Mouse (Mus musculus) thymus, postnatal 14 days (tissue): Measurements from ENCODE around the gene Cacng8.
A peak's percentile ranks its signal among the peaks of the same experiment; 100 is the strongest.
"Not testable (repeated sequence)": the region's sequence is repeated elsewhere in the genome, so short reads cannot be mapped to it uniquely, and the experiment has no call there.

Experiments
- DNase-seq: peaks from one replicate; pipeline ENCODE4 v3.0.0; 2021

The Cacng8 gene

DNA sequence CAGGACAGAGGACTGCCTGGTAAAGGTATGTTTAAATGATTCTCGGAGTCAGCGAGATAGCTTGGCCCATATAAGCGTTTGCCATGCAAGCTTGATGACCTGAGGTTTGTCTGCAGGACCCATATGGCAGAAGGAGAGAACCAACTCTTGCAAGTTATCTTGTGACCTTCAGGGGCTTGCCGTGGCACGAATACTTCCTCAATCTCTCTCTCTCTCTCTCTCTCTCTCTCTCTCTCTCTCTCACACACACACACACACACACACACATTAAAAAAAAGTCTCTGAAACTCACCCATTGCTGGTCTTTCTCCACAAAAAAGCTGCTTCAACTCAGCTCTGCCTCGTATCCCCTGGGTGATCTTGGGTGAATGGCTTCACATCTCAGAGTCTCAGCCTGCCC is 1.6 kb upstream of the Cacng8 start:
- DNase-seq = no peak

DNA sequence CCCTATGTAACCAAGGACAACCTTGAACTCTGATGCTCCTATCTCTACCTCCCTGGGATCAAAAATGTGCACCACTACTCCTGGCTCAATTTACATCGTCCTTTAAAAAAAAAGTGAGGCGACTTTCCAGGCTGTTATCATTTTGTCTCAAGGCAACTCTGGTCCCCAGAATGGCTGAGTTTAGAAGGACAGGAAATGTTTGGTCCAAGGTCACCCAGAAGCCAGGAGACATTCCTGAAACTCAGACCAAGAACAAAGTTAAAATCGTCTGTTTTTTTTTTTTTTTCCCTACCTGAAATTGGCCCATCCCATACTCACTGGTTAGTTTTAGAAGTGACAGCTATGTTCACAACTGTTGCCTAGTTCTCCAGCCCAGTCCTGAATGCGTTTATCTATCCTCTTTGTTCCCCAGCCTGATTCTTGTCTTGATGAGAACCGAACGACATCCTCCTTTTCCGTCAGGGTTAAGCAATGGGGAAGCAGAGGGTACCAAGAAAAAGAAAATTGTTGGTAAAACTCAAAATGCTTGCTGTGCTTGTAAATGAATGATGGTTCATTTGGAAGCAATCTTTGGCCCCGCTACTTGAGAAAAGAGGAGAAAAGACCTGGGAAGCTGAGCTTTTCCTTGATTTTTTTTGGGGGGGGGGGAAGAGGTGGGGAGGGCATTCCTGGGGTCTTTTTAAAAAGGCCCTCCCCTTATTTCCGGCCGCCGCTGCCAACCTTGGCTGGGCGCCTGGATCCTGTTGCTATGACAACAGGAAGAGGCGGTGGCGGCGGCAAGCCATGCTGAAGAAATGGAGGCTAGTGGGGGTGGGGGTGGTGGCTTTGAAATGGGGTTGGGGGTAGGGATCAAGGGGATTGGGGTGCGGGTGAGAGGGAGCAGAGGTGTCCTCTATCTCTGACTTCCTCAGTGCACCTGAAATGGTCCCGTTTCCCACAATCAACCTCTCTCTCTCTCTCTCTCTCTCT is 755 bp upstream of the Cacng8 start:
- DNase-seq = peak; percentile 44

DNA sequence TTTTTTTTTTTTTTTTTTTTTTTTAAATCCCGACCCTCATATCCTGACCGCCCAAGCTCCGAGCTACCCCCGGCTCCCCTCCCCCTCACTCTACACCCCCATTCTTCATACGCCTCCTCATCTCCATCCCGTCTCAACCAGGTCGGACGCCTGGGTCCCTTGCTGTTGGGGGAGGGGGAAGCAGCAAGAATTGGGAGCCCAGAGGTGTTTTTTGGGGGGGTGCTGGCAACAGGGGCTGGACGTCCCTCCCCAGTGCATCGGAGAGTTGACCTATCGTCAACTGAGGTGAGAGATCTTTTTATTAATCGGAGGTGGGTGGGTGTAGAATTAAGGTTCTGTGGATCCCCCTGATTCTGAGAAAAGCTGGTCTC is 583 bp downstream of the Cacng8 start:
- no peak for DNase-seq

DNA sequence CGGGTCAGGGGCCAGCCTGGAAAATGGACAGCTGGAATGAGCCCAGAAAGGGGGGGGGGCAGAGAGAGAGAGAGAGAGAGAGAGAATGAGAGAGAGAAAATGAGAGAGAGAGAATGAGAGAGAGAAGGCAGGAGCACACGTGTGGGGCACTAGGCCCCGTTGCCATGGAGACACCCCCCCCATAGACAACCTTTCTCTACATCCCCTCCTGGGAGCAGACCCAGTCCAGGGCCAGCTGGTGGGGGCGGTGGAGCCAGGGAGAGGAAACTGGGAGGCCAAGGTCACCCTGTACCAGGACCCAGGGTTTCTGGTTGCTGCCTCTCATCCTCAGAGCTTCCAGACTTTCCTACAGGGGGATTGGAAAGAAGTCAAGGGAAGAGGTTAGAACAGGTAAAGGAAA is 1.3 kb downstream of the Cacng8 start:
- DNase-seq = no peak

DNA sequence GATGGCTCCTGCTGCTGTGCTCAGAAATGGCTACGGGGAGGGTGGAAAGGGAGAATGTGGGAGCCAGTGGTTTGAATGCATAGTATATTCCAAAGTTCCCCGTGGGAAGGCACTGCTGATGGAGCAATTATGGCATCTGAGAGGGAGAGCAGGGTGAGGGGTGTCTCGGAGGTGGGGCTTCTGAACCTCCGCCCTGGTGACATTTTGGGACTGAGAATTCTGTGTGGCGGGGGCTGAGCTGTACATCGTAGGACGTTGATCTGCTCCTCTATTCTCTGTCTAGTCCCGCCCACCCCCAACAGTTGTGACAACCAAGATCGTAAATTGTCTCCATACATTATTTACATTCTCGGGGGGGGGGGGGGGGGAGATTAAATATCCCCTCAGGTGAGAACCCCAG is 6.9 kb downstream of the Cacng8 start:
- no peak for DNase-seq

DNA sequence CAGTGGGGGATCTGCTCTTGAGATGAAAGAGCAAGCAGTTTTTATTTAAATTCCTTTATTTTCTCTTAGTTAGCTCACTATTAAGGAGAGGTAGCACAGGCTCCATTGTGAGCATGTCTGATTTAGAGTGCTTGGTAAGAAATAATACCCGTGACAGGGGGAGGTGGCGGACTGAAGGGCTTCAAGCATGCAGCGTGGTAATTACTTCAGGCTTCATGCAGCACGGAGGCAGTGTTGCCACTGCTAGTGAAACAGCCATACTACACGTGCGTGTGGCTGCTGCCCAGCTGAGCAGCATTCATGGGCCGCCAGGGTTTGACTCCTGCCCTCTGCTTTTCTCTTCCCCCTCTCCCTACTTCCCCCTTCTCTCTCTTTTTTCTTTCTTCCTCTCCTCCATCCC is 7.3 kb downstream of the Cacng8 start:
- no peak for DNase-seq

DNA sequence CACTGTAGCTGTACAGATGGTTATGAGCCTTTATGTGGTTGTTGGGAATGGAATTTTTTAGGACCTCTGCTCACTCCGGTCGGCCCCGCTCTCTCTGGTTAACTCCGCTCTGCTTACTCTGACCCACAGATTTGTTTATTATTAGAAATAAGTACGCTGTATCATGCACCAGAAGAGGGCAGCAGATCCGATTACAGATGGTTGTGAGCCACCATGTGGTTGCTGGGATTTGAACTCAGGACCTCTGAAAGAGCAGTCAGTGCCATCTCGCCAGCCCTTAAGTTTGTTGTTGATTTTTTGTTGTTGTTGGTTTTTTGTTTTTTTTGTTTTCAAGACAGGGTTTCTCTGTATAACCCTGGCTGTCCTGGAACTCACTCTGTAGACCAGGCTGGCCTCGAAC is 7.9 kb downstream of the Cacng8 start:
- DNase-seq = not testable (repeated sequence)

DNA sequence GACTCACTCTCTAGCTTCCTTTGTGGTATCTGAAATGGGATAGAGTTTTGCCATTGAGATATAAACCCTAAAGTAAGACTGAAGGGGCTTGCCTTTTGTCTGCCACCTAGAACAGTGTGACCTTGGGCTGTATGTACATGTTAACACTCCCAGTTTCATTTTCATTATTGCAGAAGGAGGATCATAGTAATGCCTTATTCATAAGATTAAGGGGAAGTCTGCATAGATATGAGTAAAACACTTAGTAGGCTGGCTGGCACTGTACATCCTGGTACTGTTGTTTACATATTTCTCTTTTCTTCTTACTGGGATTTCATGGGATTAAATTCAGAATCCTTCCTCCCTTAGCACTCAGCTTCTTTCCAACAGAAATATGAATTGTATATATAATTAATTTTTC is 9.5 kb downstream of the Cacng8 start:
- DNase-seq = no peak

DNA sequence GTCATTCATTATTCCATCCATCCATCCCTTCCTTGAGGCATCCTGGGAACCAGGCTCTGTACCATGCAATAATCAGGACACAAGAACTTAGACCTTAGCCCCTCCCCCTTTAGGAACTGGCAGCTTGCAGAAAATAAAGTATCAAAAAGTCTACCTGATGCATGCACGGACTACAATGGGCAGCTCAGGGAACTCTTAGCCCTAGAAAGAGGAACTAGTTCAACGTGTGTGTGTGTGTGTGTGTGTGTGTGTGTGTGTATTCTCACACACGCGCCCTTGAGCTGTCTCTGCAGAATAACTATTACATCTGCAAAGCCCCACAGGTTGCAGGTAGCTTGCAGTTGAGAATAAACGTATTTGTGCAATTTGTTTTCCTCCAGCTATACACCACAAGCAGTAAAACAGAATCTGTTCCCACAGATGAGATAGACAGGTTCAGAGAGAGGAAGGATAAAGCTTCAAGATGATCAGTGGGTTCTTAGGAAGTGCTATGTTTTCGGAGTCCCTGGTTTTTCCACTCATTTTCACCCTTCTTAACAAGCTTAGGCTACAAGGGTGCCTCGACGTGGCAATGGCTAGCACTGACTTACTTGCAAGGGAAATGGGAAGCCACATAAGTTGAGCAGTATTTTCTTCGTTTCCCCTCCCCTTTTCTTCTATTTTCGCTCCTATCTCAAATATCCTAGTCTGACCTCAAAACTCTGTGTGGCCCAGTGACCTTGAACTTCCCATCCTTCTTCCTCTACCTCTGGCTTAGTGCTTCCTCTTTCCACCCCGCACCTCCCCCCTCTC is 19.4 kb downstream of the Cacng8 start:
- DNase-seq = no peak

DNA sequence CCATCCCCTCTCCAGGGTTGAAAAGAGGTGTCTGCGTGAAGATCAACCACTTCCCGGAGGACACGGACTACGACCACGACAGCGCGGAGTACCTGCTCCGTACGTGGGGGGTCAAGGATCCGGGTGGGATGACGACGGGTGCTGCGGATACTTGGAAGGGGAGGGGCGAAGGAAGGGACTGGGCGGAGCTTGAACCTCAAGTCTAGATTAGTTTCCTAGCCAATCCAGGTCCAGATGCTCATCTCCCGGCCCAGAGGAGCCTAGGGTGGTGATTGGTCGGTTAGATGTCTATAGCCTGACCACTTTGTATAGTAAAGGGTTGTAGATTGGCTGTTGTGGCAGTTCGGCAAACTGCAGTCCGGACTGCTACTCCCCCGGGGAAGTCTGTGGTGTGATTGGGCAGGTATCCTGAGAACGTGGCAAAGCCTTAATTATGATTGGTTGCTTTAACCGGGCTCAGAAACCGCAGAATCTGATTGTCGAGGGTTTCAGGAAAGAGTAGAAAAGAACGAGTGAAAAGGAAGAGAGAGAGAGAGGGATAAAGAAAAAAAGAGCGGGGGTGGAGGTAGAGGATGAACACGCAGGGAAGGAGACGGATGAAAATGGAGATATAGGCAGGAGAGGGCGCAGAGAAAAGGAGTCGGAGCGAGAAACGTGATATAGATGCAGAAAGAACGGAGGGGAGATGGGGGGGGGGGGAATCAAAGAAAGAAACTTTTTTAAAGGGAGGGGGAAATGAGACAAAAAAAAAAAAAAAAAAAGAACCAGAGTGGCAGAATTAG is 20.9 kb downstream of the Cacng8 start:
- DNase-seq = no peak

DNA sequence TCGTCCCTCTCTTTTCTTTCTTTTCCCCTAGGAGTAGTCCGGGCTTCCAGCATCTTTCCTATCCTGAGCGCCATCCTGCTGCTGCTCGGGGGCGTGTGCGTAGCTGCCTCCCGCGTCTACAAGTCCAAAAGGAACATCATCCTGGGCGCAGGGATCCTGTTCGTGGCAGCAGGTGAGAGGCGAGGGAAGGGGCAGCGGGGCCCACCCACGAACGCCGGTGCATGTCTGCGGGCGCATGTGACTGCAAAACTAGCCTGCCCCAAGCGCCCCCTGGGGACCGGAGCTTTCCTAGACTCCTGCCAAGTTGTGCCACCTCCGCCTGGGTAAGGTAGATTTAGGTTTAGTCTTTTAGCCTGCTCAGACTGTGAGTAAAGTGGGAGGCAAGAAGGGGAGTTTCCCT is 21.6 kb downstream of the Cacng8 start:
- peak; percentile 76 for DNase-seq

DNA sequence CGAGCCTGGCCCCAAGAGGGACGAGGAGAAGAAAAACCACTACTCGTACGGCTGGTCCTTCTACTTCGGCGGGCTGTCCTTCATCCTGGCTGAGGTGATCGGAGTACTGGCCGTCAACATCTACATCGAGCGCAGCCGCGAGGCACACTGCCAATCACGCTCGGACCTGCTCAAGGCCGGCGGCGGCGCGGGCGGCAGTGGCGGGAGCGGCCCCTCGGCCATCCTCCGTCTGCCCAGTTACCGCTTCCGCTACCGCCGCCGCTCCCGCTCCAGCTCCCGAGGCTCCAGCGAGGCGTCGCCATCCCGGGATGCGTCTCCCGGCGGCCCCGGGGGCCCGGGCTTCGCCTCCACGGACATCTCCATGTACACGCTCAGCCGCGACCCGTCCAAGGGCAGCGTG is 24.4 kb downstream of the Cacng8 start:
- no peak for DNase-seq

DNA sequence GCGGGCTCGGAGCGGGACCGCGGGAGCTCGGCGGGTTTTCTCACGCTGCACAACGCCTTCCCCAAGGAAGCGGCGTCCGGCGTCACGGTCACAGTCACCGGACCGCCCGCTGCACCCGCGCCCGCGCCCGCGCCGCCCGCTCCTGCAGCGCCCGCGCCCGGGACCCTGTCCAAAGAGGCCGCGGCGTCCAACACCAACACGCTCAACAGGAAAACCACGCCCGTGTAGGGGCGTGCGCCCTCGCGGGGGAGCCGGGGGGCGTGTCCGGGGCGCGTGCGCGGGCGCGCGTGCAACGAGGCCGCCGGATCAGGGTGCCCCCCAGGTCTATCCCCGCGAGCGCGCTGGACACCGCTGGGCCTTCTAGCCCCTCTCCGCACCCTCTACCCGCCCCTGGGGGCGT is 24.9 kb downstream of the Cacng8 start:
- DNase-seq = peak; percentile 77

DNA sequence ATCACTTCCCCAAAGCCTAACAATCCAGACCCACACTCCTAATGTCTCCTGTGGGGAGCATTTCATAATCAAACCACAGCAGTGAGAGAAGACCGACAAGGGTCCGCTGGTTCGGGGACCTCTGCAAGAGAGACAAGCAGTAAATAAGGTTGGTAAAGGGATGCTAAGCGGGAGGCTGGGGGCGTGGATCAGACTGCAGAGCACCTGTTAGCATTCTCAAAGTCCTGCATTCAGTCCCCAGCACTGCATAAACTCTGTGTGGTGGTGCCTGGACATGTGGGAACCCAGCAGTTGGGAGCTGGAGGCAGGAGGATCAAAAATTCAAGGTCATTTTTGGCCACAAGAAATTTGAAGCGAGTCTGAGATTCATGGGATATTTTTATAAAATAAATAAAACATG is 29.5 kb downstream of the Cacng8 start:
- DNase-seq = peak; percentile 55

DNA sequence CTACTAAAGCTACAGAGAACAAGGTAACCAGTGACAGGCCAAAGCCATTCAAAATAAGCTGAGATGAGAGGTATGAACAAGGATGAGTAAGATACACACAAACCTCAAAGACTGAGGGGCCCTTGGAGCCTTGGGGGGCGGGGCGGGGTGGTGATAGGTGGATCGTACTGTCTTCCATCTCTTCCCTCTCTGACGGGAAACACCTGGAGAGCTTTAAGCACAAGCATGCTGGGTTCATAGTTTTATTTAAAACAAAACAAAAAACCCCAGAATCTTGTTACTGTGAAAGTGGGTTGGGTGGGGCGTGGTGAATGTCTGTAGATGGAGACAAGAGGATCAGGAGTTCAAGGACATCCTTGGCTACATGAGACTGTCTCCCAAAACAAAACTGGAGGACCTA is 30.0 kb downstream of the Cacng8 start:
- DNase-seq = peak; percentile 82

DNA sequence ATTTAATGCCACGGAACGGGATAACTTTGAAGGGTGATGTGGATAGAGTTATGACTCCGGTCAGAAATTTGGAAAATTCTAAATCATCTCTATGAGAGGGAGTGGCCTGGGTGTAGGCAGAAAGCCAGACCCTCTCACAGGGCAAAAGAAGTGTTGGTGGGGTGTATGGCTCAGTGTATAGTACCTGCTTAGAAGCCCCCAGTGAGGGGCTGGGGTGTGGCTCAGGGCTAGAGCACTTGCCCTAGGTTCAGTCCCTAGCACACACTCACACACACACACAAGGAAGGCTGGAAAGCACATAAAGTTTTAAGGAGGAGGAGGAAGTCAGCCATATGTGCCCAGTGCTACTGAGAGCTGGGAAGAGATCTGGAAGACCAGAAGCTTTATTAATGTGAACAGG is 30.8 kb downstream of the Cacng8 start:
- DNase-seq = no peak

DNA sequence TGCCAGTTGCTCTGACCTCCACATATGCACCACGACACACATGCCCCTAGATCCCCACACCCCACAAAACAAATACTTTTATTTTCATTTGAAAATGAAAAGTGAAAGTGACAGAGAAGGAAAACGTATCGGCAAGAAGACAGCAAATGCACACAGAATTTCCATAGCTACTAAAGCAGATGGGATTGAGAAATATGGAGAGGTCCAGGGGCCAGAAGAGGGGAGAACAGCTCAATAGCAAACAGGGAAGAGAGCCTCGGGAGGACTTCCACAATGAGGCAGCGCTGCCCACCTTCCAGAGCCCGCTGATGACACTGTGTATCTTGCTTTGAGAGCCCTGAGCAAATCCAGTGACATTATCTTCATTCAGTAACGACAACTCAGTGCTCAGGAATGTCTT is 31.6 kb downstream of the Cacng8 start:
- DNase-seq = no peak

DNA sequence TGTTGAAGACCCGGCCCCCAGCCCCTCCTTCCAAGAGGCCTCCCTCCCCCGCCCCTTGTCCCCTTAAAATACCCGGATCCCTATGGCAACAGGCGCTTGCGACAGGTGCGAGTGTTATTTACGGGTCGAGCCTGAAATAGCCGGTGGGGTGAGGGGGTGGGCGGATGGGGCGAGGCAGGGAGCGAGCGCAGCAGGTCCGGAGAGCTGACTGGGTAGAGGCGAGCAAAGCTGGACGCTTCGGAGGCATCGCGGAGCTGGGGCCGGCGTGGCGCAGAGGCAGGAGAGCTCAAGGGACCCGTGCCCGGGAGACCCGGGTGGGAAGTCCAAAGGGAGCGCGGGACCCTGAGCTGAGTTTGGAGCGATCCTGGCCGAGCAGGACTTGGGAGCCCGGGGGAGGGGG is 32.9 kb downstream of the Cacng8 start:
- no peak for DNase-seq

DNA sequence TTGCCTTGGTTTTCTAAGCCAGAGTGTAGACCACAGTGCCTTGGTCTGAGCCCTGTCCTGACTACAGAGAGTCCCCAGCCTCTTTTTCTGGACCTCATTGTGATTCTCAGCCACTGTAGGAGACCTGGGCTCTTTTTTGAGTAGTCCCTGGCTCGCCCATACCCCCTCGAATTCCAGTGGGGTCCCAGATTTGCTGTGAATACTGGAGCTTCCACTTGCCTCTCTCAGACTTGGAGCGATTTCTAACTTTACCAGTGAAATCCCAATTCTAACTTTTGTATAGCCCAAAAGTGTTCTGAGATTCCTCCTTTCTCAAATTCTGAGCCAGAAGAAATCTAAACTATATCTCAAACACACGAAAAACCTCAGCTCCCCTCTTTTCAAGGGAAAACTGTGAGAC is 33.4 kb downstream of the Cacng8 start, which contains the start of gene Cacng6:
Cacng6 (plus strand) TSS at position 301 of the 400 bp plus-strand sequence.
- no peak for DNase-seq

DNA sequence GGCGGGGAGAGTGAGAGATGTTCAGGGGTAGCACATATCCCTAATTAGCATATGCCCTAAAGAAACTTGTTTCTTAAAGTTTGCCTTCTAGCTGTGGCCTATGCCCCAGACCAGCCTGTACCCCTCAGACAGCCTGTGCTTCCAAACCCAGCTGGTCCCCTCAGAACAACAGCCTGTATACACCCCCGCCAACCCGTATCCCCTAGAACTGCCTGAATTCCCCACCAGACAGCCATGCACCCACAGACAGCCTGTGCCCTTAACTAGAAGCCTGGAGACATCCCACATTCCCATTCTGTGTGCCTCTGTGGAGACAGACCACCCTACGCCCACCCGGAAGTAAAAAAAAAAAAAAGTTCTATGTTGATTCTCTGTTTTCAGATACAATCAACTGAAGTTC is 34.7 kb downstream of the Cacng8 start:
- no peak for DNase-seq

DNA sequence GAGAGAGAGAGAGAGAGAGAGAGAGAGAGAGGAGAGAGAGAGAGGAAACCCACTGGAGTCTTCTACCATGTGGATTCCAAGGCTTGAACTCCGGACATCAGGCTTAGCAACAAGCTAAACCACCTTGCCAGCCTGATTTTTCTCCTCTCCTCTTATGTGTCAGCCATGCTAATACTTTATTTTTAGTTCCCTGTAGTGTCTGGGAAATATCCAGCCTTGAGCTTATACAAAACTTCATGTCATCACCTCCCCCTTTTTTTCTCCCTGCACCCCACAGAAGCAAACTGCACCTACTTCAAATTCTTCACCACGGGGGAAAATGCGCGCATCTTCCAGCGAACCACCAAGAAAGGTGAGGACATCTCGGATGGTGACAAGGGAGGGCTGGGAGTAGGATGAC is 39.7 kb downstream of the Cacng8 start:
- DNase-seq = no peak

DNA sequence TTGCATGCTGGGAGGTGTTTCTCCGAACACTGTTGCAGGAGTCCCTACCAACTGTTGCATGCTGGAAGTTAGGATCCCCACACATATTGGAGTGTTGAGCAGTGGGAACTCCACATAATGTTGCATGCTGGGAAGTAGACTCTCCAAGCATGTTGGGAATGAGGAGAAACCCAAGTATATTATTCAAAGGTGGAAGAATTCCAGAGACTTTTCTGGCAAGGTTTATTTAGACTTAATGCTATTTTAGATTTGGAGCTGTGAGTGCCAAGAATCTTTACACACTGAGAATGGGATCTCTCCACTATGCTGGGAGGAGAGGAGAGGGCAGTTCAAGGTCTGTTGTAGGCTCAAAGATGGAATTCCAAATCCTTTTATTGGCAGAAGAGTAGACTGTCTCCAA is 41.6 kb downstream of the Cacng8 start:
- no peak for DNase-seq

DNA sequence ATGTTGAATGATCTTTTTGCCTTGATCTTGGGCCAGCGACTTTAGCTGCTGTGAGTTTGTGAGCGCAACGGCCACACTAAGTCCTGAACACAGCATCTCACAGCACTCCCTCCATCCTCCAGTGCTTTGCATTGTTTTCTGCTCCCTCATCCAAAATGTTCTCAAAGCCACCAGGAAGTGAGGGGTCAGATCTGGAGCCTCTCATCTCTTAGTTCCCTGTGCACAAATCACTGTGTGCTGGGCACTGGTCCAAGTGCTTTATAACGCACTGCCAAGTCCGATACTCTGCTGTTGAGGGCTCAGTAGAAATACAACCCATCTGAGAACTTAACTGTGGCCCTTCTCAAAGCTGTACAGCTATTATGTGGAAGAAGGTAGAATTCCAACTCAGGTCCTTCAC is 47.5 kb downstream of the Cacng8 start:
- DNase-seq = no peak
